Mouse (Mus musculus): ENCODE results near the gene Rtp3. TPM values are rescaled to one million over a fixed set of nuclear protein-coding genes. Genes with fewer than 3 reads are reported as not detected.
A peak's percentile ranks its signal among the peaks of the same experiment; 100 is the strongest.

Gene Rtp3
- polyA plus RNA-seq, 1 experiment from 2014 or later: not detected

DNA sequence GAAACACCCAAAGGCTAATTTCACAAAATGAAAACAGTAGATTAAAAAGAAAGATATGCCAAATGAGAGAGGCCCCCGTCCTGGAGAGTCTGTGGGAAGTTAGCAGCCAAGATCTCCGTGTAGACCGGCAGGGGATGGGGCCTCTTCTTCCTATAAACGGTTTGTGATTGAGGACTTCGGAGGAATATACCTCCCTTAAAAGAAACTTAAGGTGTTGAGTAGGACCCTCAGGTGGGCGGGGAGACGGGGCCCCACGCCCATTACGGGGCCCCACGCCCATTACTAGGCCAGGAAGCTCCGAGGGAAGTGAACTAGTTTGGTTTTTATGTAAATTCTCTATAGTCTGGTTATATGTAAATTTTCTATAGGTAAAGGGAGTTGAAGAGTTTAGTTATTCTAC is 44.5 kb downstream of the Rtp3 start, which contains the start of gene Tdgf1:
Gene Tdgf1 (minus strand): TSS at position 233 of the 400 bp plus-strand sequence.
- H3K36me3 ChIP-seq: no peaks in the 10 kb centered on the region
- H3K27me3 ChIP-seq: peaks cover 63% of the 10 kb centered on the region
- WGBS: 8% methylated on average over 11 of the region's 11 CpGs
- H3K4me2 ChIP-seq: peak within 1 kb of the TSS; percentile 30
- H3K4me1 ChIP-seq (replicated peaks): peaks cover 12% of the 10 kb centered on the region; the same call in 1 of the 2 replicates
- H3K27ac ChIP-seq: no peak within 1 kb of the TSS
- no peaks in the 10 kb centered on the region for H3K9me3 ChIP-seq
- no peak within 1 kb of the TSS; the same call in 1 of the 2 replicates for H3K4me3 ChIP-seq (replicated peaks)
- ATAC-seq (ENCODE audit: insufficient number of reproducible peaks, insufficient read depth, low FRiP score, low TSS enrichment, low read depth): no peak
- H3K9ac ChIP-seq (replicated peaks): no peak within 1 kb of the TSS

DNA sequence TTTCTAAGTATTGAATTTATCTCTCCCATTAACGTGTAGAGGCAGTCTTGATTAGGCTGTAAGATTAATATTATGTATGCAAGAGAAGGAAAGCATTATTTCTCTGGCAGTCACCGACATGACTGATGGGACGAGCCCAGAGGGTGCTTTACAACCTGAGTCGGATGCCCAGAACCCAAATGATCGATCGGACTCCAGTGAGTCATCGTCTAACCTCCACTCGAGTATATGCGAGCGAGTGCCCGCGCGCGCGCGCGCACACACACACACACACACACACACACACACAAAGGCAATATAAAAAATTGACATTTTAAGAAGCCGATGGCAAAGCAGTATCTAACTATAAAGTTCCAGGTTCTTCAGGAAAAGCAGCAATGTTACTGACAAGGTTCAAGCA is 45.0 kb downstream of the Rtp3 start:
- Histone ChIP-seq H3K9me3 (no peaks in the 10 kb centered on the region), H3K9ac (replicated peaks) (no peak overlapping the region), H3K27ac (no peak overlapping the region), H3K27me3 (peaks cover 59% of the 10 kb centered on the region), H3K4me3 (replicated peaks) (no peak overlapping the region), H3K4me1 (replicated peaks) (peaks cover 12% of the 10 kb centered on the region; the same call in 1 of the 2 replicates), H3K4me2 (no peak overlapping the region), H3K36me3 (no peaks in the 10 kb centered on the region)
- 6% methylated on average over 18 of the region's 18 CpGs for WGBS
- ATAC-seq (ENCODE audit: insufficient number of reproducible peaks, insufficient read depth, low FRiP score, low TSS enrichment, low read depth): no peak

DNA sequence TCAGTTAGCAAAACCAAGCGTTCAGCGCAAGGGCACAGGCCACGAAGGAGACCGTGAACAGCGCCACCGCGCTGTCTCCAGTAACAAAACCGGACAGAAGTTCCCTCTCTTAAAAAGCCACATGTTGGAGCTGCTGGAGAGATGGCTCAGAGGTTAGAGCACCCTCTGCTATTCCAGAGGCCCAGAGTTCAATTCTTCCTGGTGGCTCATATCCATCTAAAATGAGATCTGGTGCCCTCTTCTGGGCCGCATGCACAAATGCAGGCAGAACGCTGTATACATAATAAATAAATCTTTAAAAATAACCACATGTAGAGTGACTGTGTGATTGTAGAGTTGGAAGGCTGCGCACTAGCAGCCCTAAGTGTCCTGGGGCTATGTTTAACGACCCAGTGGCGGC is 46.1 kb downstream of the Rtp3 start:
- no peak for ATAC-seq (ENCODE audit: insufficient number of reproducible peaks, insufficient read depth, low FRiP score, low TSS enrichment, low read depth)
- no peak overlapping the region for H3K4me3 ChIP-seq (replicated peaks)
- H3K4me2 ChIP-seq: no peak overlapping the region
- 36% methylated on average over 13 of the region's 13 CpGs for WGBS
- H3K9ac ChIP-seq (replicated peaks): no peak overlapping the region
- no peaks in the 10 kb centered on the region for H3K9me3 ChIP-seq
- H3K36me3 ChIP-seq: no peaks in the 10 kb centered on the region
- peaks cover 12% of the 10 kb centered on the region; the same call in 1 of the 2 replicates for H3K4me1 ChIP-seq (replicated peaks)
- H3K27ac ChIP-seq: no peak overlapping the region
- H3K27me3 ChIP-seq: peaks cover 59% of the 10 kb centered on the region

DNA sequence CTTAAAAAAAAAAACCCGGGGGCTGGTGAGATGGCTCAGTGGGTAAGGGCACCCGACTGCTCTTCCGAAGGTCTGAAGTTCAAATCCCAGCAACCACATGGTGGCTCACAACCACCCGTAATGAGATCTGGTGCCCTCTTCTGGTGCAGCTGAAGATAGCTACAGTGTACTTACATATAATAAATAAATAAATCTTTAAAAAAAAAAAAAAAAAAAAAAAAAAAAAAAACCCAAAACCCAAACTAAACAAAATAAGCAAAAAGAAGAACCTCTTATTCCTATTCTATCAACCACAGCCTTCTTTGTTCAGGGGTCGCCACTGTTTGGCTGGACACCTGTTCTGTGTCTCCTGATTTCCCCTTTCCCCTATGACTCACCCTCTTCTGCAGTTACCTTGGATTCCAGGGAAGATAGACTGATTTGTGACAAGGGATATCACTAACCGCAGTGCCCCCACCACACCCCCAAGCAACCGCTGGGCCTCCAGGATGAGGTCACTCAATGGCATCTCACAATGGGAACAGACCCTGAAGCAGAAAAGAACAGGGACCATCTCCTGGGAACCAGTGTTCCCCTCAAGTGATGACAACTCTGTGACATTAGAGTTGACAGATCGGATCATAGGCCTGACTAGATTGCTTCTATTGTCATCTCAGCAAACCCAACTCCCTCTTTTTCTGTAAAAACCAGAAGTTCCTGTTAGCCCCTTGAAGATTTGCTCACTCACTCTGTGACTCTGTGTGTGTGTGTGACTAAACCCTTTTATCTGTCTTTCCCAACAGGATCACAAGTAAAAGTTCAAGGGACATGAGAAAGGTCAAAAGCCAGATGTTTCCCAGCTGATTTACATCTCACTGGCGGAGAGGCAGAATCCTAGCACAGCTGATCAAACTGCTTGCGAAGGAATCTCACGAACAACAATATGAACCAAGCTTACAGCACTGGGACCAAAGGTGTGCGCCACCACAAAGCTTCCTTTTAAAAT is 52.6 kb downstream of the Rtp3 start:
- H3K27ac ChIP-seq: no peak overlapping the region
- H3K4me3 ChIP-seq (replicated peaks): no peak overlapping the region
- no peaks in the 10 kb centered on the region for H3K36me3 ChIP-seq
- no peaks in the 10 kb centered on the region for H3K9me3 ChIP-seq
- WGBS: 66% methylated on average over 12 of the region's 12 CpGs
- H3K4me1 ChIP-seq (replicated peaks): no peaks in the 10 kb centered on the region
- no peak for ATAC-seq (ENCODE audit: insufficient number of reproducible peaks, insufficient read depth, low FRiP score, low TSS enrichment, low read depth)
- no peak overlapping the region for H3K9ac ChIP-seq (replicated peaks)
- no peak overlapping the region for H3K4me2 ChIP-seq
- peaks cover 4% of the 10 kb centered on the region; the same call in 1 of the 2 replicates for H3K27me3 ChIP-seq

DNA sequence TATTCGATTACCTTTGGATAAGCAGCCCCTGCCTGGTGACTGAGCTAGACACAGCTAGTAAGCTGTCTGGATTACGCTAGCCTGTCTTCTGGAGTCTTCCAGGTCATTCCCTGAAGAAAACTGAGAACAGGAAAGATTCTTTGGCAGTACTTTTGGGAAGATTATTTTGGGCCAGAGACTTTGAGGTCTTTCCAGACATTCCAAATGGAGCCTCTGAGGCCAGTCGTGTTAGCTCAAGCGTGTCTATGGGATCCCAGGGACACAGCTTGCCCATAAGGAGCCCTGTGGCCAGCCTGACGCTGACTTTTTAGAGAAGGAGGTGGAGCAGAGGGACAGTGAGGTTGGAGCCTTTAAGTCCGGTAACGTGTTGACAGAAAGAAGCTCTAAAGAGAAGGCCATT is 54.4 kb downstream of the Rtp3 start:
- H3K9ac ChIP-seq (replicated peaks): no peak overlapping the region
- WGBS: 87% methylated on average over 7 of the region's 7 CpGs
- no peaks in the 10 kb centered on the region for H3K4me1 ChIP-seq (replicated peaks)
- H3K9me3 ChIP-seq: no peaks in the 10 kb centered on the region
- no peak overlapping the region for H3K27ac ChIP-seq
- no peaks in the 10 kb centered on the region for H3K36me3 ChIP-seq
- ATAC-seq (ENCODE audit: insufficient number of reproducible peaks, insufficient read depth, low FRiP score, low TSS enrichment, low read depth): no peak
- H3K4me2 ChIP-seq: no peak overlapping the region
- H3K27me3 ChIP-seq: no peaks in the 10 kb centered on the region
- no peak overlapping the region for H3K4me3 ChIP-seq (replicated peaks)

Other genes starting within 250 kb of the Rtp3 start
- gene Myl3, start 248.7 kb downstream of the Rtp3 start, polyA plus RNA-seq (2016; fragmentation: Nextera tagmentation; extraction: Ambion mirVana): 1.6 and 2.6 TPM in 2 replicates
- gene Pth1r, start 243.4 kb downstream of the Rtp3 start, polyA plus RNA-seq (2016; fragmentation: Nextera tagmentation; extraction: Ambion mirVana): 76.6 and 81.8 TPM in 2 replicates
- not detected in 2 replicates for gene Prss42, start 192.4 kb downstream of the Rtp3 start, polyA plus RNA-seq (2016; fragmentation: Nextera tagmentation; extraction: Ambion mirVana)
- gene Prss44, start 176.6 kb downstream of the Rtp3 start, polyA plus RNA-seq (2016; fragmentation: Nextera tagmentation; extraction: Ambion mirVana): not detected in 2 replicates
- not detected in 2 replicates for gene Prss43, start 163.9 kb downstream of the Rtp3 start, polyA plus RNA-seq (2016; fragmentation: Nextera tagmentation; extraction: Ambion mirVana)
- gene Prss45, start 156.0 kb downstream of the Rtp3 start, polyA plus RNA-seq (2016; fragmentation: Nextera tagmentation; extraction: Ambion mirVana): not detected in 2 replicates
- not detected in 2 replicates for gene Prss46, start 146.1 kb downstream of the Rtp3 start, polyA plus RNA-seq (2016; fragmentation: Nextera tagmentation; extraction: Ambion mirVana)
- 0.65 and 0.72 TPM in 2 replicates for gene Prss50, start 132.6 kb downstream of the Rtp3 start, polyA plus RNA-seq (2016; fragmentation: Nextera tagmentation; extraction: Ambion mirVana)
- 1.6 and 2.9 TPM in 2 replicates for gene Als2cl, start 110.7 kb downstream of the Rtp3 start, polyA plus RNA-seq (2016; fragmentation: Nextera tagmentation; extraction: Ambion mirVana)
- 0.68 and 0.87 TPM in 2 replicates for gene Tmie, start 110.5 kb downstream of the Rtp3 start, polyA plus RNA-seq (2016; fragmentation: Nextera tagmentation; extraction: Ambion mirVana)
- gene Fam240a, start 73.7 kb downstream of the Rtp3 start, polyA plus RNA-seq (2016; fragmentation: Nextera tagmentation; extraction: Ambion mirVana): not detected in 2 replicates
- not detected in 2 replicates for gene Tdgf1, start 44.4 kb downstream of the Rtp3 start, polyA plus RNA-seq (2016; fragmentation: Nextera tagmentation; extraction: Ambion mirVana)
- 0.05 and 0.31 TPM in 2 replicates for gene Lrrc2, start 39.0 kb downstream of the Rtp3 start, polyA plus RNA-seq (2016; fragmentation: Nextera tagmentation; extraction: Ambion mirVana)
- gene Ltf, start 28.7 kb upstream of the Rtp3 start, polyA plus RNA-seq (2016; fragmentation: Nextera tagmentation; extraction: Ambion mirVana): 0.45 and 0.84 TPM in 2 replicates
- 0.49 and 0.92 TPM in 2 replicates for gene Ccrl2, start 66.9 kb upstream of the Rtp3 start, polyA plus RNA-seq (2016; fragmentation: Nextera tagmentation; extraction: Ambion mirVana)
- gene Lrrfip2, start 127.0 kb upstream of the Rtp3 start, polyA plus RNA-seq (2016; fragmentation: Nextera tagmentation; extraction: Ambion mirVana): 45.0 and 45.9 TPM in 2 replicates

All from limb, embryonic 12.5 days (tissue).